Mouse (Mus musculus) liver, postnatal 0 days (tissue): ENCODE results near the gene Pf4.

Experiments
- CTCF ChIP-seq: sonication (generic); IDR thresholded peaks from 2 replicates; pipeline ENCODE4 v1.5.1; 2016; ENCODE audit warnings: antibody characterized with exemption, low read depth
- EP300 ChIP-seq: IDR thresholded peaks from 2 replicates; pipeline ENCODE4 v1.6.1; 2016; ENCODE audit warnings: antibody characterized with exemption, low read depth, mild to moderate bottlenecking

GRCm38 (mm10) chr5:90788114-90788513 is 15.9 kb downstream of the Pf4 start:
- TF ChIP-seq CTCF (peak; percentile 51), EP300 (no peak)
